Mouse (Mus musculus) small intestine, adult 2 months (tissue): ENCODE measurements at regions not wholly inside any gene's neighbourhood (a gene's known extent, or its start where the extent isn't known, plus 50 kb on each side); places are given as distances from the start of the nearest gene placed in this dataset.

Source experiments
- H3K27ac ChIP-seq: fragments of 200-500 bp; 2 replicates; pipeline ENCODE4 v1.5.1; 2012; ENCODE audit warnings: low read depth, low read length, control low read depth, inconsistent platforms; ENCODE audit not compliant: insufficient read depth
- H3K27me3 ChIP-seq: fragments of 200-500 bp; 2 replicates; pipeline ENCODE4 v1.6.1; 2012; ENCODE audit warnings: mild to moderate bottlenecking, moderate library complexity, low read length, inconsistent platforms; ENCODE audit not compliant: control insufficient read depth, insufficient read depth
- H3K36me3 ChIP-seq: fragments of 200-500 bp; 2 replicates; pipeline ENCODE4 v1.6.1; 2012; ENCODE audit warnings: mild to moderate bottlenecking, low read length, control low read depth, inconsistent platforms; ENCODE audit not compliant: control insufficient read depth, insufficient read depth
- H3K4me1 ChIP-seq: fragments of 200-500 bp; 2 replicates; pipeline ENCODE4 v1.6.1; 2012; ENCODE audit warnings: low read length, inconsistent platforms, mixed read lengths; ENCODE audit not compliant: control insufficient read depth, insufficient read depth, insufficient read length
- H3K4me3 ChIP-seq: fragments of 200-500 bp; 2 replicates; pipeline ENCODE4 v1.5.1; 2012; ENCODE audit warnings: low read depth, mild to moderate bottlenecking, control low read depth, inconsistent platforms, low read length, moderate library complexity
- CTCF ChIP-seq: fragments of 200-500 bp; IDR thresholded peaks from 2 replicates; pipeline ENCODE4 v1.5.1; 2012; ENCODE audit warnings: low read depth, mild to moderate bottlenecking, control low read depth, inconsistent platforms, low read length, moderate library complexity, mixed read lengths; ENCODE audit not compliant: insufficient replicate concordance, insufficient read length; ENCODE audit errors: extremely low read depth
- POLR2A ChIP-seq: fragments of 200-500 bp; IDR thresholded peaks from 2 replicates; pipeline ENCODE4 v1.6.1; 2012; ENCODE audit warnings: low read depth, mild to moderate bottlenecking, control low read depth, inconsistent platforms, low read length, moderate library complexity
- WGBS: fragments of 180-500 bp; shearing (Covaris S2); methylation state at CpG from one replicate; pipeline ENCODE4 v1.1.7; 2018; 5-methylcytosine and 5-hydroxymethylcytosine counted together

- H3K27me3 ChIP-seq = no peaks in the 10 kb centered on the region
- peaks cover 9% of the 10 kb centered on the region for H3K4me1 ChIP-seq
- no peak overlapping the region for H3K27ac ChIP-seq
- 25% methylated on average over 5 of the region's 5 CpGs for WGBS
- no peaks in the 10 kb centered on the region for H3K36me3 ChIP-seq
- no peak overlapping the region for H3K4me3 ChIP-seq
- TF ChIP-seq CTCF (peak; percentile 75; the same call in 1 of the 2 replicates), POLR2A (no peak)
Measured at GRCm38 (mm10) chrX:99522830-99523229, 51.8 kb upstream of the Pja1 start.

GRCm38 (mm10) chrX:99522289-99522688 is 51.2 kb upstream of the Pja1 start:
- Histone ChIP-seq H3K27ac (no peak overlapping the region), H3K36me3 (no peaks in the 10 kb centered on the region), H3K4me3 (no peak overlapping the region), H3K4me1 (peaks cover 11% of the 10 kb centered on the region), H3K27me3 (no peaks in the 10 kb centered on the region)
- TF ChIP-seq POLR2A = no peak
- no peak for TF ChIP-seq CTCF
- WGBS = 79% methylated on average over 11 of the region's 11 CpGs

GRCm38 (mm10) chrX:99521866-99522265 is 50.8 kb upstream of the Pja1 start:
- no peak overlapping the region for H3K27ac ChIP-seq
- no peaks in the 10 kb centered on the region for H3K27me3 ChIP-seq
- H3K36me3 ChIP-seq = no peaks in the 10 kb centered on the region
- TF ChIP-seq CTCF = no peak
- TF ChIP-seq POLR2A = no peak
- H3K4me3 ChIP-seq = no peak overlapping the region
- peaks cover 15% of the 10 kb centered on the region for H3K4me1 ChIP-seq
- WGBS = 89% methylated on average over 7 of the region's 7 CpGs
